ENCODE assay signal across 13 mouse cellular contexts in genomic region chr1:134100401-134100800, GRCm38 (mm10). TPM values are rescaled to one million over a fixed set of nuclear protein-coding genes. Genes with fewer than 3 reads are reported as not detected.
A peak's percentile ranks its signal among the peaks of the same experiment; 100 is the strongest.
DNase-seq lines count a peak whose midpoint lies in the region; ATAC-seq and TF ChIP-seq lines count a peak whose summit lies in the region.
"Had no signal": no experiment of that assay in that cellular context is flagged by ENCODE, and none has a peak within 500 bp of the region (broad histone marks: within the 10 kb centered on the region; RNA-seq: fewer than 3 reads in every experiment).

No protein-coding gene starts in this region.

- H3K4me1 ChIP-seq in heart, embryonic 12.5 days (replicated peaks), result peaks cover 62% of the 10 kb centered on the region
- peaks cover 49% of the 10 kb centered on the region for H3K4me1 ChIP-seq in lung, embryonic 15.5 days
- H3K4me1 ChIP-seq in heart, postnatal 0 days (ENCODE audit: control insufficient read depth, insufficient read depth), result peaks cover 66% of the 10 kb centered on the region
- H3K4me1 ChIP-seq in stomach, embryonic 14.5 days (ENCODE audit: control insufficient read depth, insufficient read depth, low read length), result peaks cover 45% of the 10 kb centered on the region

- DNase-seq in heart, postnatal 36 days, result no peak
- DNase-seq in lung, adult 18-20 months, result no peak
- no peak for DNase-seq in heart, postnatal 0 days (ENCODE audit: low spot score)
- DNase-seq in layer of hippocampus, postnatal 36 days, result no peak
- no peak for DNase-seq in thymus, postnatal 10 days (ENCODE audit: low spot score in 2 of 2)
- DNase-seq: thymus, adult 18-20 months had no signal

- ATAC-seq in heart, embryonic 12.5 days (ENCODE audit: insufficient number of reproducible peaks, low FRiP score), result no peak
- no peak for ATAC-seq in lung, embryonic 15.5 days (ENCODE audit: borderline replicate concordance, extremely low read depth, low FRiP score, low TSS enrichment)
- ATAC-seq in heart, postnatal 0 days (ENCODE audit: insufficient read depth, low read depth), result no peak
- ATAC-seq in stomach, embryonic 14.5 days (ENCODE audit: insufficient number of reproducible peaks, insufficient read depth, low FRiP score, low read depth), result no peak

- no peak overlapping the region for H3K9ac ChIP-seq in heart, embryonic 12.5 days
- no peak overlapping the region for H3K9ac ChIP-seq in lung, embryonic 15.5 days
- no peak overlapping the region for H3K9ac ChIP-seq in heart, postnatal 0 days (replicated peaks; ENCODE audit: low read depth, low read length)
- H3K9ac ChIP-seq in stomach, embryonic 14.5 days (replicated peaks; ENCODE audit: low read depth, low read length), result no peak overlapping the region
- H3K9ac ChIP-seq: hindbrain, embryonic 15.5 days had no signal

- intact Hi-C loops in heart, postnatal 36 days (cut with DNase I), result no loop called here

- WGBS in heart, embryonic 12.5 days, result 75% methylated on average over 5 of the region's 5 CpGs
- WGBS in lung, embryonic 15.5 days, result 71% methylated on average over 5 of the region's 5 CpGs
- 78% methylated on average over 5 of the region's 5 CpGs for WGBS in heart, postnatal 0 days
- WGBS in stomach, embryonic 14.5 days, result 75% methylated on average over 5 of the region's 5 CpGs

- TF ChIP-seq CTCF in heart, postnatal 0 days (IDR thresholded peaks at IDR 0.05; ENCODE audit: low read depth), result no peak

- H3K9me3 ChIP-seq in heart, embryonic 12.5 days (replicated peaks), result no peaks in the 10 kb centered on the region
- no peaks in the 10 kb centered on the region for H3K9me3 ChIP-seq in lung, embryonic 15.5 days
- no peaks in the 10 kb centered on the region for H3K9me3 ChIP-seq in heart, postnatal 0 days (replicated peaks; ENCODE audit: control insufficient read depth, low read length)
- H3K9me3 ChIP-seq in stomach, embryonic 14.5 days (ENCODE audit: control insufficient read depth, low read depth, low read length), result no peaks in the 10 kb centered on the region
- H3K9me3 ChIP-seq: hindbrain, embryonic 15.5 days had no signal

- H3K36me3 ChIP-seq in heart, embryonic 12.5 days, result no peaks in the 10 kb centered on the region
- no peaks in the 10 kb centered on the region for H3K36me3 ChIP-seq in lung, embryonic 15.5 days
- H3K36me3 ChIP-seq in heart, postnatal 0 days (replicated peaks; ENCODE audit: control insufficient read depth, insufficient read depth, low read length), result no peaks in the 10 kb centered on the region
- H3K36me3 ChIP-seq in stomach, embryonic 14.5 days (ENCODE audit: control insufficient read depth, insufficient read depth, low read length), result no peaks in the 10 kb centered on the region
- H3K36me3 ChIP-seq: hindbrain, embryonic 15.5 days had no signal

- H3K27me3 ChIP-seq in heart, embryonic 12.5 days (replicated peaks), result no peaks in the 10 kb centered on the region
- no peaks in the 10 kb centered on the region for H3K27me3 ChIP-seq in lung, embryonic 15.5 days
- no peaks in the 10 kb centered on the region for H3K27me3 ChIP-seq in heart, postnatal 0 days (ENCODE audit: control insufficient read depth, insufficient read depth, low read length)
- H3K27me3 ChIP-seq in stomach, embryonic 14.5 days (ENCODE audit: control insufficient read depth, insufficient read depth, low read length), result no peaks in the 10 kb centered on the region
- H3K27me3 ChIP-seq: hindbrain, embryonic 15.5 days had no signal

- no peak overlapping the region for H3K4me2 ChIP-seq in heart, embryonic 12.5 days
- H3K4me2 ChIP-seq in lung, embryonic 15.5 days, result no peak overlapping the region
- H3K4me2 ChIP-seq in heart, postnatal 0 days (ENCODE audit: low read depth, low read length), result no peak overlapping the region
- H3K4me2 ChIP-seq in stomach, embryonic 14.5 days (replicated peaks; ENCODE audit: low read depth, low read length), result no peak overlapping the region

- no peak for TF ChIP-seq EP300 in heart, postnatal 0 days (IDR thresholded peaks at IDR 0.05; ENCODE audit: low read depth)

- H3K27ac ChIP-seq in heart, embryonic 12.5 days (ENCODE audit: poor library complexity, severe bottlenecking), result peak overlapping the region; percentile 97; the same call in 1 of the 2 replicates
- peak overlapping the region; percentile 96; the same call in 1 of the 2 replicates for H3K27ac ChIP-seq in lung, embryonic 15.5 days
- peak overlapping the region; percentile 99 for H3K27ac ChIP-seq in heart, postnatal 0 days (ENCODE audit: low read depth)
- peak overlapping the region; percentile 91; the same call in 1 of the 2 replicates for H3K27ac ChIP-seq in stomach, embryonic 14.5 days (ENCODE audit: low read length)
- H3K27ac ChIP-seq: hindbrain, embryonic 15.5 days had no signal

- H3K4me3 ChIP-seq in heart, embryonic 12.5 days, result no peak overlapping the region
- no peak overlapping the region for H3K4me3 ChIP-seq in lung, embryonic 15.5 days
- no peak overlapping the region for H3K4me3 ChIP-seq in heart, postnatal 0 days (ENCODE audit: low read depth, low read length)
- no peak overlapping the region for H3K4me3 ChIP-seq in stomach, embryonic 14.5 days (ENCODE audit: low read depth, low read length)
- H3K4me3 ChIP-seq: hindbrain, embryonic 15.5 days had no signal

RNA-seq across cellular contexts. Expression of gene Chit1, which starts 10.6 kb away (rescaled TPM):
- 0.32 and 0.49 TPM in 2 replicates for polyA plus RNA-seq in heart, embryonic 12.5 days (2016; fragmentation: Nextera tagmentation; extraction: Ambion mirVana)
- total RNA-seq in heart, postnatal 36 days (2021), result not detected
- polyA plus RNA-seq in lung, embryonic 15.5 days (2015; fragmentation: Nextera tagmentation; extraction: Ambion mirVana), result 0.19 and 0.35 TPM in 2 replicates
- 0.76 and 1.5 TPM in 2 replicates for total RNA-seq in heart, postnatal 0 days (2014; rRNA removed; ENCODE audit: low replicate concordance)
- 0.19 and 0.30 TPM in 2 replicates for polyA plus RNA-seq in heart, postnatal 0 days (2015; fragmentation: Nextera tagmentation; extraction: Ambion mirVana)
- polyA plus RNA-seq in stomach, embryonic 14.5 days (2014; fragmentation: Nextera tagmentation; extraction: Ambion mirVana), result not detected in 2 replicates
- not detected for total RNA-seq in layer of hippocampus, postnatal 36 days (2021)
- total RNA-seq: adrenal gland, adult 2 months; gastrocnemius, adult 8-10 months; left cerebral cortex, postnatal 25 days had no signal

RNA-seq across cellular contexts. Expression of gene Btg2, which starts 21.5 kb away (rescaled TPM):
- 37.8 and 40.4 TPM in 2 replicates for polyA plus RNA-seq in heart, embryonic 12.5 days (2016; fragmentation: Nextera tagmentation; extraction: Ambion mirVana)
- total RNA-seq in heart, postnatal 36 days (2021), result 10 to 100 TPM; 26.6 to 61.0 TPM
- 111 and 115 TPM in 2 replicates for polyA plus RNA-seq in lung, embryonic 15.5 days (2015; fragmentation: Nextera tagmentation; extraction: Ambion mirVana)
- 46.8 and 52.9 TPM in 2 replicates for total RNA-seq in heart, postnatal 0 days (2014; rRNA removed; ENCODE audit: low replicate concordance)
- 27.4 and 33.7 TPM in 2 replicates for polyA plus RNA-seq in heart, postnatal 0 days (2015; fragmentation: Nextera tagmentation; extraction: Ambion mirVana)
- 55.5 and 61.4 TPM in 2 replicates for polyA plus RNA-seq in stomach, embryonic 14.5 days (2014; fragmentation: Nextera tagmentation; extraction: Ambion mirVana)
- total RNA-seq in layer of hippocampus, postnatal 36 days (2021), result 10 to 100 TPM; 18.7 to 18.9 TPM
